In the genomic region with DNA sequence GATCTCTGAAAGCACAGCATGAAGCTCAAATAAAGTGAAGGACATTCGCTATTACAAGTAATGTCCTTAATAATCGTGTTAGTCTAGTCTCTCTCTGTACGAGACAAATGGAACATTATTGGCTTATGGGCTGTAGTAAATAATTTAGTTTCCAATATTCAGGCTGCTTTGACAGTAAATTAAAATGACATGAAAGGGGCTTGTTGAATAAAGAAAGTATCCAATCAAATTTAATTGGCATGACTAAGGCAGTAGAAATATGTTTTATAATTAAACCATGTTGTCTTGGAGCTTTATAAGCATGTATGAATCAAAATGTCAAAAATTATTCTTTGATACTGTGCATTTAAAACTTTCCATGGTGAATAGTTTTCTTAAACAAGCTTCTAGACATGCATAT, we compare ENCODE assay signal across 22 mouse cellular contexts.
DNase-seq lines count a peak whose midpoint lies in the region; ATAC-seq lines count a peak whose summit lies in the region.
"Had no signal": no experiment of that assay in that cellular context is flagged by ENCODE, and none has a peak within 500 bp of the region (broad histone marks: within the 10 kb centered on the region; RNA-seq: fewer than 3 reads in every experiment).

No protein-coding gene starts in this region.

- H3K27me3 ChIP-seq in midbrain, embryonic 14.5 days (ENCODE audit: control insufficient read depth, insufficient read depth, low read length) = no peaks in the 10 kb centered on the region
- H3K27me3 ChIP-seq in midbrain, embryonic 13.5 days = no peaks in the 10 kb centered on the region
- H3K27me3 ChIP-seq: CH12.LX; embryonic facial prominence, embryonic 12.5 days; forebrain, embryonic 13.5 days; forebrain, embryonic 15.5 days had no signal

- WGBS in midbrain, embryonic 14.5 days = 63% methylated on average over 3 of the region's 3 CpGs
- 65% methylated on average over 3 of the region's 3 CpGs for WGBS in midbrain, embryonic 13.5 days

- no peak overlapping the region for H3K9ac ChIP-seq in midbrain, embryonic 14.5 days (replicated peaks; ENCODE audit: low read length)
- no peak overlapping the region for H3K9ac ChIP-seq in midbrain, embryonic 13.5 days (replicated peaks)
- H3K9ac ChIP-seq: embryonic facial prominence, embryonic 12.5 days; forebrain, embryonic 13.5 days; forebrain, embryonic 15.5 days; forebrain, postnatal 0 days had no signal

- H3K36me3 ChIP-seq in midbrain, embryonic 14.5 days (ENCODE audit: control insufficient read depth, insufficient read depth, low read length) = no peaks in the 10 kb centered on the region
- H3K36me3 ChIP-seq in midbrain, embryonic 13.5 days = no peaks in the 10 kb centered on the region
- H3K36me3 ChIP-seq: embryonic facial prominence, embryonic 10.5 days; embryonic facial prominence, embryonic 12.5 days; forebrain, embryonic 15.5 days; G1E had no signal

- no peak overlapping the region for H3K4me2 ChIP-seq in midbrain, embryonic 14.5 days (ENCODE audit: low read length)
- H3K4me2 ChIP-seq in midbrain, embryonic 13.5 days (replicated peaks) = no peak overlapping the region
- H3K4me2 ChIP-seq: embryonic facial prominence, embryonic 12.5 days; forebrain, embryonic 13.5 days; forebrain, embryonic 15.5 days had no signal

- H3K27ac ChIP-seq in midbrain, embryonic 14.5 days (replicated peaks; ENCODE audit: low read depth, low read length) = no peak overlapping the region
- no peak overlapping the region for H3K27ac ChIP-seq in midbrain, embryonic 13.5 days
- H3K27ac ChIP-seq: embryonic facial prominence, embryonic 10.5 days; embryonic facial prominence, embryonic 12.5 days; forebrain, embryonic 13.5 days; forebrain, embryonic 15.5 days had no signal

- H3K4me1 ChIP-seq in midbrain, embryonic 14.5 days (ENCODE audit: control insufficient read depth, insufficient read depth, low read length) = peaks cover 5% of the 10 kb centered on the region
- peaks cover 21% of the 10 kb centered on the region for H3K4me1 ChIP-seq in midbrain, embryonic 13.5 days (replicated peaks)
- H3K4me1 ChIP-seq: embryonic facial prominence, embryonic 12.5 days had no signal

- H3K4me3 ChIP-seq in midbrain, embryonic 14.5 days (replicated peaks; ENCODE audit: low read depth, low read length) = no peak overlapping the region
- no peak overlapping the region for H3K4me3 ChIP-seq in midbrain, embryonic 13.5 days (replicated peaks)
- H3K4me3 ChIP-seq: embryonic facial prominence, embryonic 10.5 days; embryonic facial prominence, embryonic 12.5 days; forebrain, embryonic 13.5 days; forebrain, embryonic 15.5 days had no signal

- ATAC-seq in midbrain, embryonic 14.5 days (ENCODE audit: low FRiP score, low TSS enrichment) = no peak
- no peak for ATAC-seq in midbrain, embryonic 13.5 days
- ATAC-seq: CD4-positive, CD25-positive, alpha-beta regulatory T cell, adult 4 months; forebrain, embryonic 13.5 days; forebrain, embryonic 15.5 days; forebrain, postnatal 0 days had no signal

- peak; percentile 10 for DNase-seq in midbrain, embryonic 14.5 days
- DNase-seq in Muller cell, postnatal 12 days (ENCODE audit: inconsistent ontology term) = peak; percentile 70
- peak; percentile 56 for DNase-seq in retina, postnatal 1 day
- DNase-seq in cerebellum, adult 8-10 months = no peak
- DNase-seq: adrenal gland, adult 2 months; adrenal gland, postnatal 10 days; adrenal gland, postnatal 25 days; B cell, adult 2 months; cerebellum, adult 11 months; cerebellum, adult 18-20 months; cerebellum, adult 9-10 months; cerebellum, postnatal 10 days; cerebellum, postnatal 25 days; forebrain, postnatal 0 days had no signal

- no peaks in the 10 kb centered on the region for H3K9me3 ChIP-seq in midbrain, embryonic 14.5 days (ENCODE audit: control insufficient read depth, low read length)
- H3K9me3 ChIP-seq in midbrain, embryonic 13.5 days = no peaks in the 10 kb centered on the region
- H3K9me3 ChIP-seq: embryonic facial prominence, embryonic 10.5 days; embryonic facial prominence, embryonic 12.5 days; forebrain, embryonic 13.5 days; forebrain, embryonic 15.5 days had no signal
